Mouse (Mus musculus) CH12.LX (cell line): ENCODE data around the gene Hacl1. TPM values are rescaled to one million over a fixed set of nuclear protein-coding genes. Genes with fewer than 3 reads are reported as not detected.

Experiments used
- DNase-seq: peaks from one replicate; pipeline ENCODE4 v3.0.0-alpha.2; 2013; ENCODE audit errors: extremely low read depth
- H3K27ac ChIP-seq: 2 replicates; pipeline ENCODE4 v1.5.1; 2012; ENCODE audit warnings: low read depth, mild to moderate bottlenecking, control low read depth, moderate library complexity; ENCODE audit not compliant: insufficient read depth
- H3K27me3 ChIP-seq: replicated peaks from 2 replicates; pipeline ENCODE3; 2012; ENCODE audit warnings: inconsistent platforms
- H3K36me3 ChIP-seq, 2 experiments: replicated peaks in 1 of 2; 2 replicates each; pipeline versions ENCODE3 to v1.6.1; 2012; ENCODE audit warnings: inconsistent platforms in 1 of 2, low read length in 1 of 2, mild to moderate bottlenecking in 1 of 2, mixed read lengths in 1 of 2, moderate library complexity in 1 of 2; ENCODE audit not compliant: control insufficient read depth in 1 of 2, insufficient read depth in 1 of 2
- H3K4me1 ChIP-seq, 2 experiments: 2 replicates each; pipeline ENCODE4 v1.6.1; 2012; ENCODE audit warnings: inconsistent platforms in 1 of 2, moderate library complexity in 1 of 2; ENCODE audit not compliant: insufficient read depth in 2 of 2, control insufficient read depth in 1 of 2
- H3K4me2 ChIP-seq: 2 replicates; pipeline ENCODE4 v1.6.1; 2012; ENCODE audit warnings: low read depth, mild to moderate bottlenecking, control low read depth; ENCODE audit not compliant: poor library complexity, insufficient read depth, severe bottlenecking
- H3K4me3 ChIP-seq, 3 experiments: fragments of 150-350 bp in 1 of 3; sonication (generic) in 1 of 3; replicated peaks in 1 of 3; 2 replicates each; pipeline versions ENCODE3 to v1.5.1; 2011 to 2012; ENCODE audit warnings: low read depth in 2 of 3, low read length in 2 of 3, mild to moderate bottlenecking in 2 of 3, moderate library complexity in 2 of 3, control low read depth in 1 of 3, improper control_type of control experiment in 1 of 3, inconsistent platforms in 1 of 3, mixed read lengths in 1 of 3; ENCODE audit not compliant: poor library complexity in 1 of 3
- H3K79me2 ChIP-seq: replicated peaks from 2 replicates; pipeline ENCODE4 v1.6.1; 2012; ENCODE audit warnings: mild to moderate bottlenecking, moderate library complexity; ENCODE audit not compliant: control insufficient read depth, poor library complexity, insufficient read depth, severe bottlenecking; ENCODE audit errors: extremely low read depth
- H3K9ac ChIP-seq: 2 replicates; pipeline ENCODE4 v1.6.1; 2012; ENCODE audit warnings: low read depth, mild to moderate bottlenecking, control low read depth, moderate library complexity; ENCODE audit not compliant: insufficient read depth
- H3K9me3 ChIP-seq: replicated peaks from 2 replicates; pipeline ENCODE3; 2012; ENCODE audit warnings: low read length, inconsistent platforms, mixed read lengths
- CTCF ChIP-seq, 2 experiments: IDR thresholded peaks in 1 of 2; conservative IDR thresholded peaks in 1 of 2; 2 replicates each; pipeline ENCODE4 v1.5.1; 2011 to 2012; ENCODE audit warnings: low read depth in 2 of 2, low read length in 2 of 2, improper control_type of control experiment in 1 of 2, inconsistent platforms in 1 of 2, mild to moderate bottlenecking in 1 of 2, moderate library complexity in 1 of 2
- E2F4 ChIP-seq: IDR thresholded peaks from 2 replicates; pipeline ENCODE4 v1.6.1; 2011; ENCODE audit warnings: low read depth, low read length, improper control_type of control experiment; ENCODE audit not compliant: insufficient replicate concordance
- ELF1 ChIP-seq: IDR thresholded peaks from 2 replicates; pipeline ENCODE4 v1.6.1; 2014; ENCODE audit warnings: low read depth, mild to moderate bottlenecking, inconsistent platforms, low read length, improper control_type of control experiment
- ETS1 ChIP-seq: conservative IDR thresholded peaks from 2 replicates; pipeline ENCODE4 v1.6.1; 2012; ENCODE audit warnings: low read depth, mild to moderate bottlenecking, inconsistent platforms, low read length, improper control_type of control experiment, moderate library complexity
- GABPA ChIP-seq: IDR thresholded peaks from 2 replicates; pipeline ENCODE4 v1.6.1; 2012; ENCODE audit warnings: low read depth, low read length, improper control_type of control experiment, inconsistent platforms; ENCODE audit not compliant: insufficient replicate concordance
- HCFC1 ChIP-seq: IDR thresholded peaks from 2 replicates; pipeline ENCODE4 v1.6.1; 2012; ENCODE audit warnings: low read depth, mild to moderate bottlenecking, inconsistent platforms, low read length, improper control_type of control experiment
- IRF4 ChIP-seq: IDR thresholded peaks from 2 replicates; pipeline ENCODE4 v1.6.1; 2014; ENCODE audit warnings: low read depth, mild to moderate bottlenecking, inconsistent platforms, low read length, improper control_type of control experiment
- JUN ChIP-seq: IDR thresholded peaks from 2 replicates; pipeline ENCODE4 v1.6.1; 2011; ENCODE audit warnings: low read depth, mild to moderate bottlenecking, low read length, improper control_type of control experiment, moderate library complexity; ENCODE audit not compliant: insufficient read depth
- MAX ChIP-seq: IDR thresholded peaks from 2 replicates; pipeline ENCODE4 v1.6.1; 2011; ENCODE audit warnings: low read length, improper control_type of control experiment
- MEF2A ChIP-seq: IDR thresholded peaks from 2 replicates; pipeline ENCODE4 v1.6.1; 2014; ENCODE audit warnings: low read depth, mild to moderate bottlenecking, inconsistent platforms, low read length, improper control_type of control experiment, borderline replicate concordance
- NRF1 ChIP-seq: IDR thresholded peaks from 2 replicates; pipeline ENCODE4 v1.6.1; 2014; ENCODE audit warnings: low read depth, mild to moderate bottlenecking, inconsistent platforms, low read length, improper control_type of control experiment, moderate library complexity
- POLR2A ChIP-seq: IDR thresholded peaks from 2 replicates; pipeline ENCODE4 v1.6.1; 2011; ENCODE audit warnings: low read depth, mild to moderate bottlenecking, improper control_type of control experiment, low read length
- RCOR1 ChIP-seq: conservative IDR thresholded peaks from 2 replicates; pipeline ENCODE4 v1.6.1; 2012; ENCODE audit warnings: low read depth, mild to moderate bottlenecking, inconsistent platforms, low read length, improper control_type of control experiment
- ZKSCAN1 ChIP-seq: IDR thresholded peaks from 2 replicates; pipeline ENCODE4 v1.6.1; 2012; ENCODE audit warnings: low read depth, inconsistent platforms, low read length, improper control_type of control experiment, borderline replicate concordance
- ZMIZ1 ChIP-seq: IDR thresholded peaks from 2 replicates; pipeline ENCODE4 v1.6.1; 2012; ENCODE audit warnings: low read depth, mild to moderate bottlenecking, inconsistent platforms, low read length, improper control_type of control experiment
- dilution Hi-C: fragments of 300-500 bp; cut with MboI; formaldehyde crosslinking; loops from 2 replicates; pipeline ENCODE4 v1.14.3; 2020; ENCODE audit warnings: low sequenced_read_pairs; ENCODE audit not compliant: extremely low pct_unique_long_range_greater_than_20kb, extremely low pct_ligation_motif_present
- in situ Hi-C: fragments of 300-500 bp; cut with MboI; formaldehyde crosslinking; loops from 3 replicates; pipeline ENCODE4 v1.14.3; 2019; ENCODE audit warnings: low sequenced_read_pairs, low pct_ligation_motif_present, low pct_unique_long_range_greater_than_20kb, mixed read lengths
- polyA plus RNA-seq: library from polyadenylated mRNA; unstranded; fragments of >175 nt; gene quantifications from 2 replicates; pipeline ENCODE4 v1.2.1, GENCODE M21; 2012; ENCODE audit warnings: low read depth; ENCODE audit not compliant: insufficient read length
- total RNA-seq, 2 experiments: library from RNA; depleted of rRNA; stranded (reverse); fragments of 300-350 nt in 1 of 2; fragments of >200 nt in 1 of 2; gene quantifications; 2 replicates each; pipeline ENCODE4 v1.2.3; 2012 to 2014

Gene Hacl1
- total and polyA plus RNA-seq, 3 experiments: 13.6 to 22.6 (median 20.2) TPM

DNA sequence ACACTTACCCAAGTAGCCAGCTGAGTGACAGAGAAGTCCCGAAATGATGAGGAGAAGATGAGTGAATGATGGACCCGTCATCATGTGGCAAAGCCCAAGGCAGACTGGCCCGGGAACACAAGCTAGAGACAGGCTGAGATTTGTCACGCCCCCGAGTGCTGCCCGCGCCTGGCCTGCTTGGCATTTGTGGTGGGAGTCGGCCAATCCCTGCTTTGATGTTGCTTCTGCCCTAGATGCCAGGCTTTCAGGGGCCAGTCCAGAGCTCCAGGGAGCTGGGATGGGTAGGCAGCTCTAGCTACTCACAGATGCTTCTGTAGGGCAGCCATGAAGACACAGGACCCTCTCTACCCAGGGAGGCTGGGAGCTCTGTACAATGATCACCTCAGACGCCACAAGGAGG is 83.3 kb downstream of the Hacl1 start:
- in situ Hi-C loops: no loop called here
- no peaks in the 10 kb centered on the region for H3K27me3 ChIP-seq
- no peak overlapping the region for H3K9ac ChIP-seq
- H3K4me1 ChIP-seq: peaks cover 16 to 26% of the 10 kb centered on the region in 2 experiments
- dilution Hi-C loops: no loop called here
- no peak for DNase-seq
- no peaks in the 10 kb centered on the region for H3K36me3 ChIP-seq
- no peak overlapping the region for H3K27ac ChIP-seq
- TF ChIP-seq MAX (no peak), POLR2A (no peak), ELF1 (no peak), E2F4 (no peak), ZKSCAN1 (no peak), ETS1 (no peak), GABPA (no peak), HCFC1 (no peak)
- no peaks in the 10 kb centered on the region for H3K79me2 ChIP-seq
- no peak overlapping the region for H3K4me2 ChIP-seq
- no peak overlapping the region for H3K4me3 ChIP-seq
- H3K9me3 ChIP-seq: no peaks in the 10 kb centered on the region

DNA sequence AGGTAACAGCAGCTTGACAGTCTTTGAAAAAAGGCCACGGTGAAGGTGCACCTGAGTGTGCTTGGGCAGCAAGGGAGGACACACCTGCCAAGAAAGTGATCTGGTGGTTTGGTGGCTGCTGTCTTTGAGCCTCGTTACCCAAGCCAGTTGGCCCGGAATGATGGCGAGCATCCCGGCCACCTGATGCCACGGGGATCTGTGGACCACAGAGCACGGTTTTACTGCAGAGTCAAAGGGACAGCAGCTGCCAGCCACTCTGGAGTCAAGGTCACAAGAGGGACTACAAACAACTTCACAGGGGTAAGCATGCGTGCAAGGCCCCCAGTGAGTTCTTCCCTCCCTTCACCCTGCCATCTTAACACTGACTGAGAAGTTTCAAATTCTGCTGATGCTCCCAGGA is 83.8 kb downstream of the Hacl1 start:
- Histone ChIP-seq H3K36me3 (no peaks in the 10 kb centered on the region), H3K27ac (no peak overlapping the region), H3K4me1 (peaks cover 16 to 26% of the 10 kb centered on the region in 2 experiments), H3K9ac (no peak overlapping the region), H3K79me2 (no peaks in the 10 kb centered on the region), H3K4me3 (no peak overlapping the region), H3K4me2 (no peak overlapping the region), H3K27me3 (no peaks in the 10 kb centered on the region), H3K9me3 (no peaks in the 10 kb centered on the region)
- DNase-seq: no peak
- TF ChIP-seq NRF1: no peak
- no peak for TF ChIP-seq MEF2A
- no peak for TF ChIP-seq ETS1
- no peak for TF ChIP-seq JUN
- TF ChIP-seq RCOR1: no peak
- TF ChIP-seq ZMIZ1: no peak
- no peak for TF ChIP-seq CTCF (conservative IDR thresholded peaks at IDR 0.05 in 1 of 2, IDR thresholded peaks at IDR 0.05 in 1 of 2; ENCODE audit: low read depth in 2 of 2, low read length in 2 of 2)
- TF ChIP-seq IRF4: no peak
- in situ Hi-C loops: no loop called here
- dilution Hi-C loops: no loop called here
